Mouse (Mus musculus) forebrain, postnatal 0 days (tissue): ENCODE results near the gene Tdgf1. TPM values are rescaled to one million over a fixed set of nuclear protein-coding genes. Genes with fewer than 3 reads are reported as not detected.

Source experiments
- ATAC-seq: fragments of 200-750 bp; cut with Nextera tagmentation; 2 replicates; pipeline ENCODE4 v1.8.0; 2017; ENCODE audit warnings: mild to moderate bottlenecking, moderate library complexity
- DNase-seq: peaks from one replicate; pipeline ENCODE4 v3.0.0-alpha.2; 2015
- H3K27ac ChIP-seq: fragments of 300-500 bp; sonication (generic); 2 replicates; pipeline ENCODE4 v1.5.1; 2014; ENCODE audit warnings: low read depth, mild to moderate bottlenecking, antibody characterized with exemption, low read length, moderate library complexity, mixed read lengths
- H3K27me3 ChIP-seq: fragments of 300-500 bp; sonication (generic); 2 replicates; pipeline ENCODE4 v1.6.1; 2014; ENCODE audit warnings: mild to moderate bottlenecking, low read length, mixed read lengths; ENCODE audit not compliant: insufficient read depth
- H3K36me3 ChIP-seq: fragments of 300-500 bp; sonication (generic); 2 replicates; pipeline ENCODE4 v1.6.1; 2014; ENCODE audit warnings: mild to moderate bottlenecking, moderate library complexity; ENCODE audit not compliant: insufficient read depth
- H3K4me1 ChIP-seq: fragments of 300-500 bp; sonication (generic); 2 replicates; pipeline ENCODE4 v1.6.1; 2014; ENCODE audit warnings: antibody characterized with exemption; ENCODE audit not compliant: insufficient read depth
- H3K4me2 ChIP-seq: fragments of 300-500 bp; sonication (generic); 2 replicates; pipeline ENCODE4 v1.6.1; 2014; ENCODE audit warnings: low read depth, mild to moderate bottlenecking, moderate library complexity
- H3K4me3 ChIP-seq: fragments of 300-500 bp; sonication (generic); 2 replicates; pipeline ENCODE4 v1.5.1; 2014; ENCODE audit warnings: low read depth, low read length, mixed read lengths
- H3K9ac ChIP-seq: fragments of 300-500 bp; sonication (generic); 2 replicates; pipeline ENCODE4 v1.6.1; 2014; ENCODE audit warnings: mild to moderate bottlenecking
- H3K9me3 ChIP-seq: fragments of 300-500 bp; sonication (generic); 2 replicates; pipeline ENCODE4 v1.6.1; 2016; ENCODE audit warnings: low read length
- CTCF ChIP-seq: sonication (generic); IDR thresholded peaks from 2 replicates; pipeline ENCODE4 v1.5.1; 2016; ENCODE audit warnings: antibody characterized with exemption, control low read depth, low read depth
- WGBS: fragments of 180-500 bp; shearing (Covaris S2); extraction: QIAGEN DNeasy Blood & Tissue Kit; methylation state at CpG from one replicate; pipeline ENCODE4 v1.1.7; 2014; 5-methylcytosine and 5-hydroxymethylcytosine counted together
- polyA plus RNA-seq: library from polyadenylated mRNA; unstranded; fragments of >200 nt; fragmentation: Nextera tagmentation; extraction: Ambion mirVana; gene quantifications from 2 replicates; pipeline ENCODE4 v1.2.1, GENCODE M21; 2015
- total RNA-seq: library from RNA; depleted of rRNA; stranded (reverse); fragments of >200 nt; gene quantifications from 2 replicates; pipeline ENCODE4 v1.2.3, GENCODE M21; 2014

Tdgf1 gene
- total and polyA plus RNA-seq, 2 experiments from 2014 or later: 0.12 TPM; not detected in 1

DNA sequence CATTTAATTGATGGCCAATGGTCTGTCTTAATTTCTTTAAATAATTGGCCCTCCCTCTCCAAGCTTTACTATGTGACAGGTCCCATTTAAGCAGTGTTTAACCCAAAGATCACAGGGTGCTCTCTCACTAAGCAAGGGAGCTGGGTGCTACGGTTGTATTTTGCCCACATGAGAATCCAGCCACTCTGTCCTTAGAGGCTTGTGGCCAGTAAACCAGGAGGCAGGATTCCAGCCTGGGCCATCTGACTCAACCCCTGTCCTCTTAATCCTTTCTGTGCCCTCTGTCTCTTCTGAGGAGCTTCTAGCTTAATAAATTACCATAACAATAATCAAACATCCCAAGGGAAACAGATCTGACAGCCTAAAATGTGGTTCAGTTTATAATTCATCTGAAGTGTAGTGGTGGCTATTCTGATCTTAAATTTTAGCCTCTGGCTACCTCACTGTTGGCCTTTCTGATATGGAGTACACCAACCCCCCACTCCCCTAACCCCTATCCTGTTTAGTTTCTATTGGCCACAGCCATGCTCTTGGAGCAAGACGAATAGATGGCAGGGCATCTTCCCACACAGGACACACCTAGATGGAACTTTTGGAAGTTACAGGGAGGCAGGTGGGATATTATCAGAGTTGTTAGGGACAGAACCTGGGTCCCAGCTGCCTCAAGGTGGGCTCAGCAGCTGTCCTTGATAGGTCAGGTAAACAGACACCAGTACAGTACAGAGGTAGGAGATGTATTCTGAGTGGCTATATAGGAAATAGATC is 8.9 kb upstream of the Tdgf1 start:
- no peak for TF ChIP-seq CTCF
- WGBS: 36% methylated on average over 2 of the region's 2 CpGs

DNA sequence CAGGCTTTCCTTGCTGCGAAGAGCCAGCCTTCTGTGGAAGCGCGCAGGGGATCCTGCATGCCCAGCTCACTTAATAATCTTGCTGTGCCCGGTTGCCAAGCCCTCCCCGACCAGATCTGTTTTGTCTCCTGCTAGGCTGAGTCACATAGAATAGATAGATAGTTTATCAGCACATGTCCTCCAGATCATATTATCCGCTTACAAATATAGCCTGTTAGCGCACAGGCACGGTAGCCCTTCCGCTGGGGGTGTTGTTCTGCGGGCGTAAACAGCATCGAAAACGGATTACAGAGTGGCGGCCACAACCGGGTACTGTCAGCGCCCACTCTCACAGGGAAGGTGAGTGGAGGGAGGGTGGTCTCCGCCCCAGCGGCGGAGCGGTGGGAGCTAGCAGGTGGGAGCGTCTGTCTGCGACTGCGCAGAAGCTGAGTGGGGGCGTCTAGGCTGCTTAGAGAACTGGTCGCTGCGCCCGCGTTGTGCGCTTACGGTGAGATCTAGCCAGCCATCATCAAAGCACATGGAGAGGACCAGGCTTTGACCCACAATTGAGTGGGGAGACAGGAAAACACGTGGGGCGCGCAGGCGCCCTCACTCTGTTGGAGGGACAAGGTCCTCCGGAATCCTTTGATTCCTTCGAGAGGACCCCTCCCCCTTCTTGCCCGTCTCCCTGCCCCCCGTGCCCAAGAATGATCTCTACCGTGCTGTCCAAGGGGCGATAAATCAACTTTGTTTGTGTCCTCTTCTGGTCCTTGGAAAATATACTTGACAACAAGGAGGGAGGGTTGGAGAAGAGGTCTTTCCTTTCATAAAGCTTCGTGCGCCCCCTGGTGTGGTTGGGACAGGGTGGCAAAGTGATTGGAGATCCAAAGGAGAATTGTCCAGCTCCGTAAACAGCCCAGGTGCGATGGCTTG is 7.8 kb upstream of the Tdgf1 start:
- Histone ChIP-seq H3K4me3 (peak overlapping the region; percentile 53), H3K9me3 (no peaks in the 10 kb centered on the region), H3K4me2 (peak overlapping the region; percentile 70), H3K9ac (peak overlapping the region; percentile 55), H3K27me3 (no peaks in the 10 kb centered on the region), H3K27ac (peak overlapping the region; percentile 68), H3K4me1 (peaks cover 5% of the 10 kb centered on the region; the same call in 1 of the 2 replicates), H3K36me3 (no peaks in the 10 kb centered on the region)
- ATAC-seq (peak; percentile 94), DNase-seq (peak; percentile 87)
- WGBS: 1% methylated on average over 44 of the region's 44 CpGs
- peak; percentile 86 for TF ChIP-seq CTCF

More for the DNA sequence above, 8.9 kb upstream of the Tdgf1 start:
- H3K27me3 ChIP-seq: no peaks in the 10 kb centered on the region
- DNase-seq: no peak
- H3K4me2 ChIP-seq: peak overlapping the region; percentile 70; the same call in 1 of the 2 replicates
- no peak overlapping the region for H3K27ac ChIP-seq
- H3K9ac ChIP-seq: no peak overlapping the region
- no peak overlapping the region for H3K4me3 ChIP-seq
- no peaks in the 10 kb centered on the region for H3K9me3 ChIP-seq
- ATAC-seq: no peak
- no peaks in the 10 kb centered on the region for H3K36me3 ChIP-seq
- H3K4me1 ChIP-seq: peaks cover 5% of the 10 kb centered on the region; the same call in 1 of the 2 replicates

DNA sequence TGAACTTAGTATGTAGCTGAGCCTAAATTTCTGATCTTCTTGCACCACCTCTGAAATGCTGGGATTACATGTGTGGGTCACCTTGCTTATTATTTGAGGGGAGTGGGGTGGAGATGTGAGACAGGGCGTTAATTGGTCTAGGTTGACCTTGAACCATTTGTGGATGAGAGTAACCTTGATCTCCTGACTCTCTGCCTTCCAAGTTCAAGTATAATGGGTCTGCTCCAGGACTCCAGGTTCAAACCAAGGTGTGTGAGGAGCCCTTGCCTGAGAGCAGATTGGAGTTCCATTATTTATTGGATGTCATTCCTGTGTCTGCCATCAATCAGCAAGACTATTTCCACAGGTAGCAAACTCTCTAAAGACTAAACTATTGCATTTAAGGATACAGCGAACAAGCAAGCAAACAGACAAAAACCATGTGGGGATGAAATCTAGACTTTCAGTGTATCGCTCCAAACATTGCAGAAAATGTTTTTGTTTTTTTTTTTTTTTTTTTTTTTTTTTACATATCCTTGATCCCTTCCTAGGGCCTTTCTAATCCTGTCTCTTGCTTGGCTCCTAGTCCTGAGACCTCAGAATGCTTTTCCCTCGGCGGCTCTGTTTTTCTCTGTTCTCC is 7.1 kb upstream of the Tdgf1 start:
- no peak for ATAC-seq
- peaks cover 5% of the 10 kb centered on the region; the same call in 1 of the 2 replicates for H3K4me1 ChIP-seq

DNA sequence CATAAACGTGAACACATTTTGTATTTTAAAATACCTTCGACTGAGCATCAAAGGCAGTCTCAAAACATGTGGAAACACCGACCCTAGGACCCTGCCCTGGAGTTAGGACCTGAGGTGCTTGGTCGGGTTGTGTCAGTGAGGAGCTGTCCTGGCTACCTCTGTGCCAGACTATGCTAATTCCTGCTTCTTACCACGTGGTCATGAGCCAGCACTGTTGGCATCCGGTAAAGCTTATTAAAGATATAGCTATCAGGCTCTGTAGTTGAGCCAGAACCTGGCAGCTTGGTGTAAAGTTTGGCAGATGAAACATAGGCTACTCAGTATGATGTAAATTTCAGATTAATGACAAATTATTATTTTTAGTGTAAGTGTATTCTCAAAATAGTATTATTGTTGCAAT is 6.4 kb upstream of the Tdgf1 start:
- no peak for ATAC-seq
- Histone ChIP-seq H3K4me1 (peaks cover 5% of the 10 kb centered on the region; the same call in 1 of the 2 replicates), H3K9me3 (no peaks in the 10 kb centered on the region), H3K36me3 (no peaks in the 10 kb centered on the region), H3K4me2 (no peak overlapping the region), H3K4me3 (no peak overlapping the region), H3K27me3 (peaks cover 2% of the 10 kb centered on the region; the same call in 1 of the 2 replicates), H3K9ac (no peak overlapping the region), H3K27ac (no peak overlapping the region)
- DNase-seq: no peak
- TF ChIP-seq CTCF: no peak
- 47% methylated on average over 6 of the region's 6 CpGs for WGBS

More for the DNA sequence above, 7.1 kb upstream of the Tdgf1 start:
- H3K9me3 ChIP-seq: no peaks in the 10 kb centered on the region
- 39% methylated on average over 5 of the region's 5 CpGs for WGBS
- H3K9ac ChIP-seq: peak overlapping the region; percentile 55
- H3K27me3 ChIP-seq: no peaks in the 10 kb centered on the region
- peak overlapping the region; percentile 53 for H3K4me3 ChIP-seq
- no peaks in the 10 kb centered on the region for H3K36me3 ChIP-seq
- peak overlapping the region; percentile 68 for H3K27ac ChIP-seq
- peak overlapping the region; percentile 70 for H3K4me2 ChIP-seq
- DNase-seq: peak; percentile 13
- no peak for TF ChIP-seq CTCF

DNA sequence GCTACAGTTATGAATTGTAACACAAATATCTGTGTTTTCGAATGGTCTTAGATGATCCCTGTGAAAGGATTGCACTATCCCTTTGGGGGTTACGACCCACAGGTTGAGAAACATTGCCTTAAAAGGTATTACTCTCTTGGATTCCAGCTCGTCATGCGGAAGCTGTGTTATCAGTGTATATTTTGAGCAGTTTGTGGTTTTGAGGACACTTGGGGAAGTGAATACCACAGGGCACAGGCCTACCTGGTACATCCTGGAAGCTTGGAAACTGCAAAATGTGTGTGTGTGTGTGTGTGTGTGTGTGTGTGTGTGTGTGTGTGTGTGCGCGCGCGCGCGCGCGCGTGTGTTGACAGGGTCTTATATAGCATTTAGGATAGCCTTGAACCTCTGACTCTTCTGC is 5.9 kb upstream of the Tdgf1 start:
- H3K4me1 ChIP-seq: peaks cover 5% of the 10 kb centered on the region; the same call in 1 of the 2 replicates
- no peak overlapping the region for H3K27ac ChIP-seq
- H3K4me3 ChIP-seq: no peak overlapping the region
- no peak for ATAC-seq
- DNase-seq: no peak
- no peak overlapping the region for H3K4me2 ChIP-seq
- WGBS: 97% methylated on average over 13 of the region's 13 CpGs
- no peaks in the 10 kb centered on the region for H3K36me3 ChIP-seq
- H3K9ac ChIP-seq: no peak overlapping the region
- H3K27me3 ChIP-seq: peaks cover 7% of the 10 kb centered on the region; the same call in 1 of the 2 replicates
- TF ChIP-seq CTCF: no peak
- H3K9me3 ChIP-seq: no peaks in the 10 kb centered on the region

DNA sequence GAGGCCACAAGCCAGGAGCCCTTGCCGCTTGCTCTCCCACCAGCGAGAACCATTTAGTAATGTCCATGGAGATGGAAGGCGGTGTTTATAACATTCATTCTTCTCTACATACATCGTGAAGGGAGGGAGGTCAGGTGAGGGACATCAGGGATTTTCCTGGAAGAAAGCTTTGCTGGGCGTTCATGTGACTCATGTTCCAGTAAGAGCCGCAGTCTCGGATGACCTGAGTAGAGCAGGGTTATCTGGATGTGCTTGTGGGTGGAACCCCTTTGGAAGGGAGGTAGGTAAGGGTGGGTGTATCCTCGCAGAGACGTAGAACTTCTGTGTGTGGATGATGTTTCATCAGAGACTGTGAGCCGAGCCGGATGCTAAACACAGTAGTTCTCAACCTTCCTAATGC is 5.4 kb upstream of the Tdgf1 start, which contains the start of gene Lrrc2:
Lrrc2 (plus strand) TSS at position 149 of the 400 bp plus-strand sequence.
- H3K9me3 ChIP-seq: no peaks in the 10 kb centered on the region
- peaks cover 11% of the 10 kb centered on the region; the same call in 1 of the 2 replicates for H3K27me3 ChIP-seq
- no peak within 1 kb of the TSS for H3K4me2 ChIP-seq
- WGBS: 90% methylated on average over 11 of the region's 11 CpGs
- no peak for TF ChIP-seq CTCF
- H3K9ac ChIP-seq: no peak within 1 kb of the TSS
- no peak for DNase-seq
- H3K4me1 ChIP-seq: peaks cover 5% of the 10 kb centered on the region; the same call in 1 of the 2 replicates
- no peak within 1 kb of the TSS for H3K27ac ChIP-seq
- ATAC-seq: no peak
- no peak within 1 kb of the TSS for H3K4me3 ChIP-seq
- H3K36me3 ChIP-seq: no peaks in the 10 kb centered on the region
